Mouse (Mus musculus): ENCODE data around the gene Zfp867. TPM values are rescaled to one million over a fixed set of nuclear protein-coding genes. Genes with fewer than 3 reads are reported as not detected.

Gene Zfp867
- total RNA-seq (2022): 1 to 10 TPM; 3.6 to 4.0 (median 3.7) TPM

- peak; percentile 87 to 88 for DNase-seq (ENCODE audit: low spot score in 2 of 2)
Observed at GRCm38 (mm10) chr11:59472326-59472677, at the start of gene Zfp867. Gene Zfp867, minus strand, starts transcription at chr11:59472474.

- DNase-seq (ENCODE audit: low spot score in 2 of 2): no peak
Observed at GRCm38 (mm10) chr11:59519741-59520495, 47.6 kb upstream of the Zfp867 start.

- no peak for DNase-seq (ENCODE audit: low spot score in 2 of 2)
Observed at GRCm38 (mm10) chr11:59518226-59518625, 46.0 kb upstream of the Zfp867 start.

- no peak for DNase-seq (ENCODE audit: low spot score in 2 of 2)
Observed at GRCm38 (mm10) chr11:59517441-59517840, 45.2 kb upstream of the Zfp867 start.

GRCm38 (mm10) chr11:59514789-59515188, 42.5 kb upstream of the Zfp867 start:
- DNase-seq (ENCODE audit: low spot score in 2 of 2): no peak

GRCm38 (mm10) chr11:59514381-59514780, 42.1 kb upstream of the Zfp867 start:
- no peak for DNase-seq (ENCODE audit: low spot score in 2 of 2)

GRCm38 (mm10) chr11:59513556-59513955, 41.3 kb upstream of the Zfp867 start:
- DNase-seq (ENCODE audit: low spot score in 2 of 2): no peak

- no peak for DNase-seq (ENCODE audit: low spot score in 2 of 2)
Observed at GRCm38 (mm10) chr11:59512733-59513132, 40.5 kb upstream of the Zfp867 start.

- no peak for DNase-seq (ENCODE audit: low spot score in 2 of 2)
Observed at GRCm38 (mm10) chr11:59511558-59511957, 39.3 kb upstream of the Zfp867 start.

GRCm38 (mm10) chr11:59506713-59507074, 34.4 kb upstream of the Zfp867 start:
- DNase-seq (ENCODE audit: low spot score in 2 of 2): no peak

GRCm38 (mm10) chr11:59505839-59506712, 33.8 kb upstream of the Zfp867 start:
- peak; percentile 51 to 56 for DNase-seq (ENCODE audit: low spot score in 2 of 2)

GRCm38 (mm10) chr11:59505351-59505838, 33.1 kb upstream of the Zfp867 start:
- DNase-seq (ENCODE audit: low spot score in 2 of 2): peak; percentile 39 to 44

GRCm38 (mm10) chr11:59501978-59502700, 29.9 kb upstream of the Zfp867 start:
- no peak for DNase-seq (ENCODE audit: low spot score in 2 of 2)

- DNase-seq (ENCODE audit: low spot score in 2 of 2): no peak
Observed at GRCm38 (mm10) chr11:59497747-59498146, 25.5 kb upstream of the Zfp867 start.

GRCm38 (mm10) chr11:59496672-59497310, 24.5 kb upstream of the Zfp867 start:
- no peak for DNase-seq (ENCODE audit: low spot score in 2 of 2)

GRCm38 (mm10) chr11:59486222-59486621, 13.9 kb upstream of the Zfp867 start:
- DNase-seq (ENCODE audit: low spot score in 2 of 2): no peak

GRCm38 (mm10) chr11:59485641-59486040, 13.4 kb upstream of the Zfp867 start:
- no peak for DNase-seq (ENCODE audit: low spot score in 2 of 2)

GRCm38 (mm10) chr11:59483212-59483611, 10.9 kb upstream of the Zfp867 start:
- DNase-seq (ENCODE audit: low spot score in 2 of 2): peak in 1 of 2 experiments; percentile 56

GRCm38 (mm10) chr11:59477240-59477639, 5.0 kb upstream of the Zfp867 start:
- DNase-seq (ENCODE audit: low spot score in 2 of 2): no peak

GRCm38 (mm10) chr11:59471413-59472325, 605 bp downstream of the Zfp867 start:
- no peak for DNase-seq (ENCODE audit: low spot score in 2 of 2)

All from layer of hippocampus, adult 8-10 months (tissue).